Mouse (Mus musculus): Measurements from ENCODE around the gene Kl.

- TF ChIP-seq CTCF (IDR thresholded peaks at IDR 0.05; ENCODE audit: low read depth) (no peak), EP300 (IDR thresholded peaks at IDR 0.05; ENCODE audit: low read depth) (no peak)
These were observed 72.1 kb downstream of the Kl start for GRCm38 (mm10) chr5:151024483-151024882.

Measured in liver, embryonic 14.5 days (tissue).